Mouse (Mus musculus): ENCODE data around the gene Vmn2r103. TPM values are rescaled to one million over a fixed set of nuclear protein-coding genes. Genes with fewer than 3 reads are reported as not detected.

Vmn2r103 gene
- not detected in 2 replicates for polyA plus RNA-seq (2016; fragmentation: Nextera tagmentation; extraction: Ambion mirVana)

- 68% methylated on average over 4 of the region's 4 CpGs for WGBS
- no peak within 1 kb of the TSS for H3K4me3 ChIP-seq
- H3K27me3 ChIP-seq (replicated peaks; ENCODE audit: low read depth, poor library complexity, severe bottlenecking) = no peaks in the 10 kb centered on the region
- H3K36me3 ChIP-seq (replicated peaks) = no peaks in the 10 kb centered on the region
- no peak for DNase-seq (ENCODE audit: low spot score)
- no peaks in the 10 kb centered on the region for H3K4me1 ChIP-seq
- peaks cover 6% of the 10 kb centered on the region; the same call in 1 of the 2 replicates for H3K9me3 ChIP-seq
- H3K27ac ChIP-seq (replicated peaks) = no peak within 1 kb of the TSS
Observed at GRCm38 (mm10) chr17:19773063-19773462, at the start of gene Vmn2r103. Vmn2r103 (plus strand) TSS chr17:19773363.

GRCm38 (mm10) chr17:19778994-19779393 is 5.8 kb downstream of the Vmn2r103 start:
- Histone ChIP-seq H3K9me3 (0 out of 2 replicates have a peak, but pooled peaks cover 5% of the 10 kb centered on the region), H3K36me3 (replicated peaks) (no peaks in the 10 kb centered on the region), H3K27ac (replicated peaks) (no peak overlapping the region), H3K4me3 (no peak overlapping the region), H3K4me1 (no peaks in the 10 kb centered on the region), H3K27me3 (replicated peaks; ENCODE audit: low read depth, poor library complexity, severe bottlenecking) (no peaks in the 10 kb centered on the region)
- no peak for DNase-seq (ENCODE audit: low spot score)
- 92% methylated on average over 4 of the region's 4 CpGs for WGBS

GRCm38 (mm10) chr17:19789248-19789647 is 16.1 kb downstream of the Vmn2r103 start:
- no peak for DNase-seq (ENCODE audit: low spot score)
- no peak overlapping the region for H3K4me3 ChIP-seq
- no peaks in the 10 kb centered on the region for H3K27me3 ChIP-seq (replicated peaks; ENCODE audit: low read depth, poor library complexity, severe bottlenecking)
- H3K36me3 ChIP-seq (replicated peaks) = no peaks in the 10 kb centered on the region
- peaks cover 5% of the 10 kb centered on the region for H3K9me3 ChIP-seq
- WGBS = 75% methylated on average over 1 of the region's 1 CpGs
- H3K4me1 ChIP-seq = no peaks in the 10 kb centered on the region
- H3K27ac ChIP-seq (replicated peaks) = no peak overlapping the region

Other genes starting within 250 kb of the Vmn2r103 start
- gene Vmn2r101, start 196.1 kb upstream of the Vmn2r103 start, polyA plus RNA-seq (2016; fragmentation: Nextera tagmentation; extraction: Ambion mirVana) = not detected in 2 replicates
- gene Vmn2r102, start 113.0 kb upstream of the Vmn2r103 start, polyA plus RNA-seq (2016; fragmentation: Nextera tagmentation; extraction: Ambion mirVana) = not detected in 2 replicates

All from embryonic facial prominence, embryonic 10.5 days (tissue).